Mouse (Mus musculus): Measurements from ENCODE around the gene Fry. TPM values are rescaled to one million over a fixed set of nuclear protein-coding genes. Genes with fewer than 3 reads are reported as not detected.
A peak's percentile ranks its signal among the peaks of the same experiment; 100 is the strongest.

Fry gene
- polyA plus RNA-seq, 1 experiment from 2014 or later: 8.8 TPM

DNA sequence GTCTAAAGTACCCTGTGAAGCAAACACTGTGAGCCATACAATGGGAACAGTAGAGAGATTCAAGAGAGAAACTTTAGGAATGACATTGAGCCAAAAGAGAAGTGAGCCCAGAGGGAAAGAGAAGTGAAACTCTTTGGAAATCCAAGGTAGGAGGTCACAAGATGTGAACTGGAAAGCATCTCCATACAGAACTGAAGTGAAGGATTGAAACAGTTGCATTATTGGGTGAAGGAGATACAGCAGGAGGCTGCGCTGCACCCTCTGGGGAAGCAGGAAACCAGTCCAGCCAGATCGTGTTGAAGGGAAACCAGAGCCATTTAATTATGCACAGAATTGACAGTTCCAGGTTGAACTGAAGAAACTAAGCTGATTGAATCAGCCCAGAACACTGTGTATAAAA lies 22.1 kb downstream of the Fry start:
- H3K9me3 ChIP-seq (ENCODE audit: control insufficient read depth, low read length): no peaks in the 10 kb centered on the region
- WGBS: 78% methylated on average over 2 of the region's 2 CpGs
- DNase-seq (ENCODE audit: low spot score, missing footprints) (no peak), ATAC-seq (ENCODE audit: low FRiP score) (no peak)
- H3K9ac ChIP-seq (ENCODE audit: low read length): no peak overlapping the region
- no peak overlapping the region for H3K4me3 ChIP-seq (ENCODE audit: low read depth, low read length)
- H3K27me3 ChIP-seq (ENCODE audit: control insufficient read depth, insufficient read depth, low read length): no peaks in the 10 kb centered on the region
- no peaks in the 10 kb centered on the region for H3K4me1 ChIP-seq (ENCODE audit: control insufficient read depth, insufficient read depth, low read length)
- no peak overlapping the region for H3K4me2 ChIP-seq
- no peak overlapping the region for H3K27ac ChIP-seq (ENCODE audit: low read depth, low read length)
- H3K36me3 ChIP-seq (ENCODE audit: control insufficient read depth, insufficient read depth, low read length): no peaks in the 10 kb centered on the region

DNA sequence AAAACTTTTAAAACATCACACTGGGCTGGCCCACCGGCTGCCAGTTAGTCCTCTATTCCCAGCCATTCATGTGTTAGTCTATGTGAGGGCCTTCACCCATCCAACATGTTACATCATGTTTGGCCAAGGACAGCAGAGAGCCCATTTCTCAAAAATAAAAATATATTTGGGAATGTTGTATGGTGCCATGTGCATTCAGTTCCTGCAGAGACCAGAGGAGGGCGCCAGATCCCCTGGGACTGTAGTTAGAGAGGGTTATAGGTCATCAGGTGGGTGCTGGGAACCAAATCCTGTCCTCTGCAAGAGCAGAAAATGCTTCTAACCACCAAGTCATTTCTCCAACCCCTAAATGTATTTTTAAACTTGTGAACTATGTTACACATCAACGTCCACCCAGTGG lies 27.5 kb downstream of the Fry start:
- Histone ChIP-seq H3K36me3 (ENCODE audit: control insufficient read depth, insufficient read depth, low read length) (no peaks in the 10 kb centered on the region), H3K9ac (ENCODE audit: low read length) (no peak overlapping the region), H3K4me3 (ENCODE audit: low read depth, low read length) (no peak overlapping the region), H3K27me3 (ENCODE audit: control insufficient read depth, insufficient read depth, low read length) (no peaks in the 10 kb centered on the region), H3K4me2 (no peak overlapping the region), H3K27ac (ENCODE audit: low read depth, low read length) (no peak overlapping the region), H3K4me1 (ENCODE audit: control insufficient read depth, insufficient read depth, low read length) (no peaks in the 10 kb centered on the region), H3K9me3 (ENCODE audit: control insufficient read depth, low read length) (no peaks in the 10 kb centered on the region)
- WGBS: 84% methylated on average over 3 of the region's 3 CpGs
- no peak for DNase-seq (ENCODE audit: low spot score, missing footprints)
- no peak for ATAC-seq (ENCODE audit: low FRiP score)

- no peak for DNase-seq (ENCODE audit: low spot score, missing footprints)
- WGBS: 95% methylated on average over 4 of the region's 4 CpGs
- Histone ChIP-seq H3K4me3 (ENCODE audit: low read depth, low read length) (no peak overlapping the region), H3K36me3 (ENCODE audit: control insufficient read depth, insufficient read depth, low read length) (no peaks in the 10 kb centered on the region), H3K4me1 (ENCODE audit: control insufficient read depth, insufficient read depth, low read length) (no peaks in the 10 kb centered on the region), H3K9me3 (ENCODE audit: control insufficient read depth, low read length) (no peaks in the 10 kb centered on the region), H3K27me3 (ENCODE audit: control insufficient read depth, insufficient read depth, low read length) (no peaks in the 10 kb centered on the region), H3K4me2 (no peak overlapping the region), H3K27ac (ENCODE audit: low read depth, low read length) (no peak overlapping the region), H3K9ac (ENCODE audit: low read length) (no peak overlapping the region)
- no peak for ATAC-seq (ENCODE audit: low FRiP score)
Measured at GRCm38 (mm10) chr5:150146612-150147011, 28.2 kb downstream of the Fry start.

DNA sequence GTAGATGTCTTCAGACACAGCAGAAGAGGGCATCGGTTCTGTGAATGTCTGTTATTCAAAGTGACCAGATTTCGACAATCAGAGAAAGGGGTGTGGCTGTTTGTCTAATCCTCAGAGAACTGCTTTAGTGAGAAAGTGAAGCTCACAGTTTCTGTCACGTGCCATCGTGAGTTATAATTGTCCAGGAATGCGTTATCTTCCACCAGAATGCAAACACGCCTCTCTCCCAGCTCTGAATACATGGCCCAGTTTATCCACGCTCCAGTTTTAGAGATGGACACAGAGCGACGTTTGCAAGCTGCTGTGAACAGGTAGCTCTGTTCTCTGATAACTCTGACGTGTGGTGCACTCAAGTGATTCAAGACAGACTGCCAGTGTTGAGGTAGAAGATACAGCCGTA lies 31.3 kb downstream of the Fry start:
- H3K27me3 ChIP-seq (ENCODE audit: control insufficient read depth, insufficient read depth, low read length): no peaks in the 10 kb centered on the region
- 83% methylated on average over 11 of the region's 11 CpGs for WGBS
- H3K9ac ChIP-seq (ENCODE audit: low read length): no peak overlapping the region
- no peaks in the 10 kb centered on the region for H3K36me3 ChIP-seq (ENCODE audit: control insufficient read depth, insufficient read depth, low read length)
- no peak overlapping the region for H3K27ac ChIP-seq (ENCODE audit: low read depth, low read length)
- ATAC-seq (ENCODE audit: low FRiP score) (no peak), DNase-seq (ENCODE audit: low spot score, missing footprints) (no peak)
- H3K4me3 ChIP-seq (ENCODE audit: low read depth, low read length): no peak overlapping the region
- H3K4me2 ChIP-seq: no peak overlapping the region
- H3K9me3 ChIP-seq (ENCODE audit: control insufficient read depth, low read length): no peaks in the 10 kb centered on the region
- no peaks in the 10 kb centered on the region for H3K4me1 ChIP-seq (ENCODE audit: control insufficient read depth, insufficient read depth, low read length)

DNA sequence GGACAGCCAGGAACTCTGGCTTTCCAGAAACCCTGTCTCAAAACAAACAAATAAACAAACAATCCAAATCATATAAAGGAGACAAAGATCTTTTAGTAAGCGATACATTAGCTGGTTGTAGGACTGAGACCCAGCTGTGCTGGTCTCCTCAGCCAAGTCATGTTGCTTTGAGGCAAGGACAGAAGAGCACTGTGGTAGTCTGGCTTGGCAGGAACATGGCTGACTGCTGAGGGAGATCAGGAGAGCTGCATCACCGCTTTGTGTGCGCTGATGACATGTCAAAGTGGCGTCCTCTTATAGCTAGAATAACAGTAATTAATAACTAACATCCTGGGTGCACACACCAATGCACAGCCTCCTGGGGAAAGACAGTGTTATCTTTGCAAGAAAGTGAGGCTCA lies 32.5 kb downstream of the Fry start:
- Histone ChIP-seq H3K4me3 (ENCODE audit: low read depth, low read length) (no peak overlapping the region), H3K9me3 (ENCODE audit: control insufficient read depth, low read length) (no peaks in the 10 kb centered on the region), H3K9ac (ENCODE audit: low read length) (no peak overlapping the region), H3K4me2 (no peak overlapping the region), H3K4me1 (ENCODE audit: control insufficient read depth, insufficient read depth, low read length) (no peaks in the 10 kb centered on the region), H3K27ac (ENCODE audit: low read depth, low read length) (no peak overlapping the region), H3K36me3 (ENCODE audit: control insufficient read depth, insufficient read depth, low read length) (no peaks in the 10 kb centered on the region), H3K27me3 (ENCODE audit: control insufficient read depth, insufficient read depth, low read length) (no peaks in the 10 kb centered on the region)
- DNase-seq (ENCODE audit: low spot score, missing footprints) (no peak), ATAC-seq (ENCODE audit: low FRiP score) (no peak)
- WGBS: 96% methylated on average over 4 of the region's 4 CpGs

DNA sequence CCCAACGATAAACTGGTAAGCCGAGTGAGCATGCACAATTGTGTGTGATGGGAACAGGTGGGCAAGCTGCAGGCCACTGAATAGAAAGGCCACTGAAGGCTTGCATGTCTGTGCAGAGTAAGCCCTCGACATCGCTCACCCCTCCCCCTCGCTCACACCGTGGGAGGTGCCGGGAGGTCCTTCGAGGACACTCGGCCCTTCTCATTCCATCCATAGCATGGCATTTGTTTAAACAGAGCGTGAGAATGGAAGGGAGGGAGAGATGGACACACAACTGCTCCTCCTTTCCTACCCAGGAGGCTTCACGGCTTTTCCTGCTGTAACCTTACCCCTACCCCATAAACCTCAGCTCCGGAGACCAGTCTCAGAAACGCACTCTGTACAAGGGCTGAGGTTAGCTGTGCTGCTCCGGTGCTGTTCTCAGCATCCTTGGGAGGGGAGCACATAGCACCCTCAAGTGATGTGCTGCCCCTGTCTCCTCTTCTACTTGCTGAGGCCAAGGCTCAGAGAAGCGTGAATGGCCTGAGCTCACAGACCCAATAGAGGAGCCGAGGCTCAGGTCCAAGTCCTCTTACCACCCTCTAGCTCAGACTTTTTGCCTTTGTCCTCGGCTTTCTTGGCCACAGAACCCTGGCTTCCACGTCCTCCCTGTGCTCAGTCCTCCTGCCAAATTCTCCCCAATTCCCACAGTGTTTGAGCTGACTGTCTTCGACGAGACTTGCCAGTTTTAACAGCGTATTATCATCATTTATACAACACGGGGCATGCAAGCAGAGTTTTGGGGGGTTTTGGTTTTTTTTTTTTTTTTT lies 33.8 kb downstream of the Fry start:
- Histone ChIP-seq H3K4me2 (no peak overlapping the region), H3K27me3 (ENCODE audit: control insufficient read depth, insufficient read depth, low read length) (no peaks in the 10 kb centered on the region), H3K4me3 (ENCODE audit: low read depth, low read length) (no peak overlapping the region), H3K27ac (ENCODE audit: low read depth, low read length) (no peak overlapping the region), H3K4me1 (ENCODE audit: control insufficient read depth, insufficient read depth, low read length) (no peaks in the 10 kb centered on the region), H3K36me3 (ENCODE audit: control insufficient read depth, insufficient read depth, low read length) (no peaks in the 10 kb centered on the region), H3K9me3 (ENCODE audit: control insufficient read depth, low read length) (no peaks in the 10 kb centered on the region), H3K9ac (ENCODE audit: low read length) (no peak overlapping the region)
- WGBS: 72% methylated on average over 22 of the region's 22 CpGs
- DNase-seq (ENCODE audit: low spot score, missing footprints) (peak; percentile 74), ATAC-seq (ENCODE audit: low FRiP score) (no peak)

DNA sequence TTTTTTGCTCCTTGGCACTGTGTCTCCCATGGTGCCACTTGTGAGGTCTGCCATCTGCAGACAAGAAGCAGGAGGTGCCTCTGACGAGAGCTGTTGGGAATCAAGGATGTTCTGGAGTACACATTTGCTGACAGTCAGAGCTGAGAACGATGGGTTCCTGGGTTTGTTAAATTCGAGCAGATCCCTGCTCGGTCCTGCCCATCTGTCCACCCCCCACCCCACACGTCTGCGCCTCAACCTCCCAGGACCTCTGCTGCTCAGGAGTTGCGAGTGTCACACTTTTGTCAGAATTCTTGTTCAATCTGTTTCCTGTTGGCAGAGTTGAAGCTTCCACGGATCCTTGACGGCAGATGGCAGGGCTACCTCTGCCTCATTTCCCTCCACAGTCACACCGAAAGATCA lies 34.4 kb downstream of the Fry start:
- Histone ChIP-seq H3K27me3 (ENCODE audit: control insufficient read depth, insufficient read depth, low read length) (no peaks in the 10 kb centered on the region), H3K9me3 (ENCODE audit: control insufficient read depth, low read length) (no peaks in the 10 kb centered on the region), H3K27ac (ENCODE audit: low read depth, low read length) (no peak overlapping the region), H3K4me2 (no peak overlapping the region), H3K36me3 (ENCODE audit: control insufficient read depth, insufficient read depth, low read length) (no peaks in the 10 kb centered on the region), H3K9ac (ENCODE audit: low read length) (no peak overlapping the region), H3K4me3 (ENCODE audit: low read depth, low read length) (no peak overlapping the region), H3K4me1 (ENCODE audit: control insufficient read depth, insufficient read depth, low read length) (no peaks in the 10 kb centered on the region)
- DNase-seq (ENCODE audit: low spot score, missing footprints) (peak; percentile 65), ATAC-seq (ENCODE audit: low FRiP score) (no peak)
- 79% methylated on average over 10 of the region's 10 CpGs for WGBS

GRCm38 (mm10) chr5:150155388-150155787 lies 36.9 kb downstream of the Fry start:
- Histone ChIP-seq H3K4me2 (no peak overlapping the region), H3K27ac (ENCODE audit: low read depth, low read length) (no peak overlapping the region), H3K4me3 (ENCODE audit: low read depth, low read length) (no peak overlapping the region), H3K36me3 (ENCODE audit: control insufficient read depth, insufficient read depth, low read length) (no peaks in the 10 kb centered on the region), H3K27me3 (ENCODE audit: control insufficient read depth, insufficient read depth, low read length) (no peaks in the 10 kb centered on the region), H3K9me3 (ENCODE audit: control insufficient read depth, low read length) (no peaks in the 10 kb centered on the region), H3K4me1 (ENCODE audit: control insufficient read depth, insufficient read depth, low read length) (no peaks in the 10 kb centered on the region), H3K9ac (ENCODE audit: low read length) (no peak overlapping the region)
- WGBS: 91% methylated on average over 8 of the region's 8 CpGs
- DNase-seq (ENCODE audit: low spot score, missing footprints): no peak
- no peak for ATAC-seq (ENCODE audit: low FRiP score)

DNA sequence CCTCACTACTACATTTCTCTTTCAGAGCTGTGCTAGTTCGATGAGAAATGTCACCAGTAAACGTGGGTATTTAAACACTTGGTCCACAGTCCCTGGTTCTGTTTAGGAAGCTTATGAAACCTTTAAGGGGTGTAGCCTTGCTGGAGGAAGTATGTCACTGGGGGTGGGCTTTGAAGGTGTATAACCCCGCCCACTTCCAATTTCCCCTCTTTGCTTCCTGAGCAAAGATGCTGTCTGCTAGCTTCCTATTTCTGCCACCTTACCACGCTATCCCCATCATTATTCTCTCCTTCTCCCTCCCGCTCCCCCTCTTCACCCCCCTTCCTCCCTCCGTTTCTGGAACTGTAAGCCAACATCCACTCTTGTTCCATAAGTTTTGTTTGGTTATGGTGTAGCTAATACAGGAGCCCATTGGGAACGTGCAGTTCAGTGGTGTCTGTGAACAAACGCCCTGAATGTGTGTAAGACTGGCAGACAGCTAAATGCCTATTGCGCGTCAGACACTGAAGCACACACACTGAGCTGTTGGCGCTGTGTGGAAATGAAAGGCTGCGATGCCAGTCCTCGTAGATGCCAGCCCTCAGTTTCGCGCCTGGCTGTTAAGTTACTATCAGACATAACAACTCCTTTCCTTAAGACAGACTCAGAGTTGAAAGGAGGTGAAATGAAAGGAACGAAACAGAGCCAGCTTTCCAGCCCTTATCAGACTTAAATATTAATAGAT lies 37.8 kb downstream of the Fry start:
- no peaks in the 10 kb centered on the region for H3K36me3 ChIP-seq (ENCODE audit: control insufficient read depth, insufficient read depth, low read length)
- H3K27me3 ChIP-seq (ENCODE audit: control insufficient read depth, insufficient read depth, low read length): no peaks in the 10 kb centered on the region
- ATAC-seq (ENCODE audit: low FRiP score) (no peak), DNase-seq (ENCODE audit: low spot score, missing footprints) (no peak)
- H3K27ac ChIP-seq (ENCODE audit: low read depth, low read length): no peak overlapping the region
- no peak overlapping the region for H3K9ac ChIP-seq (ENCODE audit: low read length)
- H3K4me2 ChIP-seq: no peak overlapping the region
- no peaks in the 10 kb centered on the region for H3K4me1 ChIP-seq (ENCODE audit: control insufficient read depth, insufficient read depth, low read length)
- H3K4me3 ChIP-seq (ENCODE audit: low read depth, low read length): no peak overlapping the region
- WGBS: 87% methylated on average over 16 of the region's 16 CpGs
- H3K9me3 ChIP-seq (ENCODE audit: control insufficient read depth, low read length): no peaks in the 10 kb centered on the region

Data from midbrain, embryonic 11.5 days (tissue).